Mouse (Mus musculus) brain, embryonic 14.5 days (tissue): Measurements from ENCODE around the gene Trpm8.

Experiments used
- CTCF ChIP-seq: fragments of 200-500 bp; IDR thresholded peaks from 2 replicates; pipeline ENCODE4 v1.5.1; 2012; ENCODE audit warnings: inconsistent platforms, mild to moderate bottlenecking, moderate library complexity, borderline replicate concordance; ENCODE audit not compliant: insufficient read depth, insufficient read length; ENCODE audit errors: extremely low read depth
- POLR2A ChIP-seq: fragments of 200-500 bp; IDR thresholded peaks from 2 replicates; pipeline ENCODE4 v1.6.1; 2012; ENCODE audit warnings: mild to moderate bottlenecking, inconsistent platforms, borderline replicate concordance; ENCODE audit not compliant: poor library complexity, insufficient read depth, insufficient read length, severe bottlenecking; ENCODE audit errors: extremely low read depth

GRCm38 (mm10) chr1:88275698-88276523, 1.6 kb upstream of the Trpm8 start:
- TF ChIP-seq POLR2A = no peak
- TF ChIP-seq CTCF = no peak
